Mouse (Mus musculus) frontal cortex, postnatal 25 days (tissue): ENCODE results near the gene Veph1.
"Not testable (repeated sequence)": the region's sequence is repeated elsewhere in the genome, so short reads cannot be mapped to it uniquely, and the experiment has no call there.

ENCODE experiments used
- DNase-seq, 2 experiments: peaks; one replicate each; pipeline ENCODE4 v3.0.0; 2022; ENCODE audit warnings: low spot score in 2 of 2

The Veph1 gene

DNA sequence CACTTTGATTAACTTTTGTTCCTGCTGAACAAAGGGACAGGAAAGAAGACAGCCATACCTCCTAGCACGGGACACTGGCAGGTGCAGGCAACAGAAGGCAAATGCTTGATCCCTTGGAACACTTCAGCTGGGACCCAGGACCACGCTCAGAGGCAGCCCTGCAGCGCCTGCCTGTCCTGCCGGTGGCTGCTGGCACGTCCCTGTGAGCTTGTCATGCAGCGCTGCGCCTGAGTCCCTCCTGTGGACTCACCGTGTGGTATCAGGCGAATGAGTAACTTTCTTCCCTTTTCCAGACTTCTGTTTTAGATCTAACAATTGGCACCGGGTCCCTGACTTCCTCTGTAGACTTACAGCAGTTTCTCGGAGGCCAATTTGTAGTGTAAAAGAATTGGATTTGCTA lies at the start of gene Veph1:
TSS of gene Veph1 (minus strand) at position 293 of the 400 bp plus-strand sequence.
- no peak for DNase-seq

DNA sequence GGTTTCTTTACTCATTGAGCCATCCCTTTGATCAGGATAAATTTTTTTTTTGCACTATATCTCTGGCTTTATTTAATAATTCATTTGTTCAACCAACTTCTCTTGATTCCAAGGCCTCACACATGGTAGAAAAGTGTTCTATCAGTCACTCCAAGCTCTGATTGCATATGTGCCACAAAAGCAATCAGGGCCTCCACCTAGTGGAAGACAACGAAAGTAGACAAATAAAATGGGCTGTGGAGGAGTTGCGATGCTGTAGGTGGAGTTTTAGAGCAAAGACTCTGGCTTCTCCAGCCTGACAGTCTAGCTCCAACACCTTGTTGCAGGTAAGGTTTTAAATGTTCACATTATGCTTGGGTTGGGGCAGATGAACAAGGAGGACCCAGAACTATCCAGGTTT lies 44.1 kb upstream of the Veph1 start:
- no peak for DNase-seq

DNA sequence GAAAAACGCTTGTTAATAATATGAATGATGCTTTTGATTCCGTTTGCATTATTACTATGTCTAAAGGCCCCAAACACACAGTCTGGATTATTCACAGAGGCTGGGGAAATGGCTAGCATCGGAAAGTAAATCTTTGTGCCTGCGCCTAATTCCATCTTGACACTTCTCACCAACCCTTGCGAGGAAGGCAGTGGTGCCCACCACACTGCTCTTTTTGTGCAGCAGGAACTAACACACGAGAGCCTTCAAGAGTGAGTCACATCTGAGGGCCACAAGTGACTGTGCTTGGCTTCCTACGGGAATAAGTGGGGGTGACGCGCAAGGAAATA lies 35.7 kb upstream of the Veph1 start:
- DNase-seq = no peak

DNA sequence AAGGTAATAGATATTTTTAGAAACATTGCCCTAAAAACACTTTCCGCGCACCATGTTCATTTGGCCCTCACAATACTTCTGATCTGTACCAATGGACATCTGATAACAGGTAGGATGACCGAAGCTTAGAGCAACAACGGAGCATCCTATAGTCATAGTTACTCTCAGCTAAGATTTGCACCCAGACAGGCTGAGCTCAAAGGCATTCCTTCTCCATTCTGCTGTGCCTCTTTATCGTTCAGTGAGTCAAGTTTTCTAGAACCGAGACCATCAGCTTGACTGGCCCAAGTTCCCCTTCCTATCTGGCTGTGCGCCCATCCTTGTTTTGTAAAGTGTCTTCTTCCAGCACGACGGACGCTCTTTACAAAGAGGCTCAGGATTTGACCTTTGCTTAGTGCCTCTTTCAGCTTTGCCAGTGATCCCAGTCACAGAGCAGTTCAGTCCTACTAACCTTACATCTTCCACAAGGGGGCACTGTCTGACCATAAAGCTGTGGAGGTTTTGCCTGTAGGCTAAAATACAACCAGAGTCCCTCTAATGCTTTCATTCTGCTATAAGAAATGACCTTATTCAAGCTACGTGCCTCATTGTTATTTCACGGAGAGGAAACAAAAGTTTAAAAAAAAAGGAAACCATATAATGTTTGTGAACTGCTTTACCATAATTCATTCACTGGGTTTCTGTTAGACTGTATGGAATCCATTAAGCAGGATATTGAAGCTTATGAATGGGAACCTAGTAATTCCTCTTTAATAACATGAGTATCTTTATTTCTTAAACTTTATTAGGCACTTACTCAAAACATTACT lies 35.2 kb upstream of the Veph1 start:
- peak; percentile 9 to 44 for DNase-seq

DNA sequence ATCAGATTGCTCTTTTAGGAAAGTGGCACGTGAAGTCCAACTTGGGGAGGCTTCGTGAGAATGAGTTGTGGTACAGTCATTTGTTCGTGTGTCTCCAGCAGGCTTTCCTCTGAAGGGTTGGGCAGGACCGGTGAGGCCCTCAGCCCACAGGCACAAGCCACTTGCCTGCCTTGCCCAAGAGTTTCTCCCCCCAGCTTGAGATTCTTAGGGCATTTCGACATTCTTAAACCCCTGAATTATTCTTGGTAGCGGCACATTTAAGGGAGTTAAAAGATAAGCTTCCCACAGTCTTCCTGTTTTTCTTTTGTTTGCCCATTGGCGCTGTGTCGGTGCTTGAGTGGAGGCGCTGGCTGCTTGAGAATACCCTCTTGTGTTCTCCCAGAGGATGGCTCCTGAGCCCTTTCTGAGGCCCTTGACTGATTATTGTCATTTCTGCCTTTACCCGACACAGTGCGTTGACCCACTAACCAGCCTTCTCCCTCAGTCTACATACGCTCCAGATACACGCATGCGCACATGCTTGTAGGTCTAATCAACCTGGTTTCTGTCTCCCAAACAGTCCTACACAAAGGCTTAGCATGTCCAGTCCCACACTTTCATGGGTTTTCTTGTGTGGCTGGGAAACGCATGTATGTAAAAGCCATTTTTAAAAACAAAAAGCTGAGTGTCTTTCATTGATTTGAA lies 34.4 kb upstream of the Veph1 start:
- DNase-seq = no peak

DNA sequence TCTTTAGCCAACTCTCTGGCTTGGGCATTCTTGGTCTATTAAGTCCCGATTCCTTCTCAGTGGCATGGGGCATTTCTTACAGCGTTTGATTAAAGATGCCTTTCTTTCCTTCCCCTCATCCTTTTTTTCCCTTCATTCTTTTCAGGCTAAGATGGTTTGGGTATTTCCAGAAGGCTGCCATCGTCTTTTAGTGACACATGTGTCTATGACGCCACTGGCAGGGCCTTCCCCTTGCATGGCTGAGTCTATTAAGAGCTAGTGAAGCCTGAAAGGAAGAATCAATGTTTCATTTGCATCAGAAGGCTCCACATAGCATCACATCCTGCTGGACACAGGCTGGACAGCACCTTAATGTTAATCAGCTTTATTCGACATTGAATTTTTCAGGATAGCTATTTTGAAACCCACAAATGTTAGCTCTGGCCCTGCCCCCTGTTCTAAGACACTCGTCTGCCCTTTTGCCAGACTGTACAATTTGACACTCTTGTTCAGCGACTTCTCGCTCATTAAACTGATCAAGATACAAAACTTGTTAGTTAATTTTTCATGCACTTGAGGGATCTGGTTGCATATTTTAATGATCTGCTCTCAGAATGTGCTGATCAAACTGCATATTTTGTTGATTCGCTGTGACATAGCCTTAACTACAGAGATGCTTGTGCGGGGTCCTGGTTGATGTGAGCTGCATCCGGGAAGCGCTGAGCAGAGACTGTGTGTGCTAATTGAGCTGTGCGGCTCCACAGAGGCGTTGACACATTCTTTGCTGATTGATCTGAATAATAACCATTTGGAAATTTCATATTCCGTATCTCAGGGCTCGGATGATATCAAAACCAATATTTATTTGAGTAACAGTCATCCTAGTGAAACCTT lies 29.6 kb upstream of the Veph1 start:
- no peak for DNase-seq

DNA sequence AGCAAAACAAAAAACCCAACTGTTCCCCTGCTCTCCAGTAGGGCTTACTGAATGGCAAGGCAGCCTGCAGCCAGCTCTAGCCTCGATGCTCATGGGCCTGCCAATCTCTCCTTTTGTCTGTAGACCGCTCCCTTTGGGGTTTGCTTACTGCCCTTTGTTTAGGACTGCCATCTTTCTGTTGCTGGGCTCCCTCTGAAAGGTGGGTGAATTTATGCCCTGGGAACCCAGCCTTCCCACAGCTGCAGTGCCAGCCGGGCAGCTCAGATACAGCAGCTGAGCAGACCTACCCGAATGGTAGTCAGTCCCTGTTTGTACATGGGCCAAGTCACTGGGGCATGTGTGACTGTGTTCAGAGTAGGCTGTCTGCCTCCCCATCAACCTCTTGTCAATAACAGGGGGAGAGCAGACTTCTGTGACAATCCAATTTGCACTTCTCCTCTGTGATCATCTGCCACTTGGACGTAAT lies 28.9 kb upstream of the Veph1 start:
- no peak for DNase-seq

DNA sequence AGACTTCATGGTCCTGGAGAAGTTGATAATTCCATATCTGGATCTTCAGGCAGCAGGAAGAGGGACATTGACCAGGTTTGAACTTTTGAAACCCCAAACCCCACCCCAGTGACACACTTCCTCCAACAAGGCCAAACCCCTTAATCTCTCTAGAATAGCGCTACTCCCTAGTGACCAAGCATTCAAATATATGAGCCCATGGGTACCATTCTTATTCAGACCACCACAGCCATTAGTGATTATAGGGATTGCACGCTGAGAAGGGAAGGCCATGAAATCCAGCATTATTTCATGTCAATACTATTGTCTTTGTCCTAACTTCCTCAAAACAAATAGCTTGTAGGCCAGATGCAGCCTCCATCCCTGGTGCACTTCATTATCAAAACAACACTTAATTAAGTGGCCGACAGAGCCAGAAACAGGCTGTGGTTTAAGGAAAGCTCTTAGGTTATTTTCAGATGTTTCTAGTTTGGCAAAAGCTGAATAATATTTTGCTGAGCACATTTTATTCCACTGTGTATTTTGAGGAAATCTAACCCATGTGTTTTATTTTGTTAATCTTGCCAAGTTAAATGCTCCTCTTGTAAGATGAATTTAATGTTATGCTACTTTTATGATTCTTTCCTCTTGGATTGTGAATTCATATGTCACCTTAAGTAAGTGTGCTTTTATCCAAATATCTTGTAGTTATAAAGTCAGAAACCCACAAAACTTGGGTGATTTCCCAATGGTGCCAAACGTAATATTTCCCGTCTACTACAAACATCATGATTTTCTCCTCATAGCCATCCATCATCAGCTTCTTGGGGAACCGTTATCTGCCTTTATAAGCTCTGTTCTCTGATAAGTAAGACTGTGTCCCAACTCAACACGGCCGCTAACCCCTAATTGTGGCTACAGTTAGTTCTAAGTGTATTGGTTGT lies 18.4 kb upstream of the Veph1 start:
- DNase-seq = no peak

DNA sequence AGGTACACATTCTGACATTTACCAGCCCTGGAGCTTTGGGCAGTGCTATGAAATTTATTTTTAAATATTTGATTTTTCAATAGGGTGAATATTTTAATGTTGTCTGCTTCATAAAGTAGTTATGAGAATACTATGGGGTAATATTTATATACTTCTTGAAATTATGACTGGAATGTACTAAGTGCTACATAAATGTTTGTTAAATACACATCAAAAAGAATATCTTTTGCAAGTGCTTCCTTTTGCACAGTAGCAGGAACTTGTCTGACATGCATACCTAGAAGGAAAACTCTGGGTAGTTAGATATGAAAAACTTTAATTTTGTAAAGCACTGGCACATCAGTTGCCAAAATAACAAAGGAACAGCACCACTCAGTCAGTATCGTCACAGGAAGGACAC lies 13.9 kb upstream of the Veph1 start:
- no peak for DNase-seq

DNA sequence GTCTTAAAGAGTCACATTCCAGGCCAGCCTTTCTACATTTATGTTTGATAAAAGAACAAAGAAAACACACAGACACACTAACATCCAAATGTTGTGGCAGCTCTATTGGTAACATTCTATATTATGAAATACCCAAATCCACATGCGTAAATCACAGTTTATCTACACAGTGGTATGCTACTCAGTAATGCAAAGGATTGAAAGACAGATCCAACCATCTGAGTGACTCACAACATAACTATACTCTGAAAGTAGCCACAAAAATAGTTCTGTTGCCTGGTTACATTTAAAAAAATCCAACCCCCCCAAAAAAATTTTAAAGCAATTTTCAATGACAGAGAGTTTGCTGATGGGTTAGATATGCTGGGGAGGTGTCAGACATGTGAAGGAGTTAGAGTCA lies 12.9 kb upstream of the Veph1 start:
- DNase-seq = no peak

DNA sequence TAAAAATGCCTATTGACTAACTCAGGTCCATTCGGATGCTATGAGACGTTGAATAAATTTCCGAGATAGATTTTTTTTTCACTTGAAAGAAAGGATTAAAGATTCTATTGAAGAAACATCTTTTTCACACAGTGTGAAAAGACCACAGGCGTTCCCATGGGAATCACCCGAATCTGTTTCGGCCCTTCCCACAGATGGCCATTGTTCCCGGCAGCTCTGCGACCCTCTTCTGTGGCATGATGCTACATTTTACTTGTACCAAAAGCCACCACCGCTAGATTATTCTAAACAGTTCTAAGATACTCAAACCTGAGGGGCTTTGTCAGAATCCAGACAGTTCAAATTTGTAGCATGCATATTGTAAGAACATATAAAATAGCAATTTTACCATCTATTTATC lies 1.4 kb downstream of the Veph1 start:
- DNase-seq = no peak

DNA sequence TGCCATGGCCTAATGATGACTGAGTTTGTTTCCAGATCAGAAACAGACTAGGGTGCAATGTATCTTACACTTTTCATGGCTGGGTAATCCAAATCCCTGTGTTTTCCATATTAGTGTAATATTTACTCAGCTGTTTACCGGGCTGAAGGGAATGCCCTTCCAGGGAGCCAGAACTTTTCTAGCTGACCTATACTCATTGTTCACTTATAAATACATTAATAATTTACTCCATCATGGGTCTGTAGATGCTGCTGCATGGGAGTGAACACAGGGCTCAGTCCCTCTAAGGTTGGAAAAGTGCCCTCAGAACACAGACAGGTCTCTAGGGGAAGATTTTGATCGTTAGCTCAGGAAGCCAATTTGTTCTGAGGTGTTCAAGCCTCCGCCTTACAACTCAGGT lies 1.9 kb downstream of the Veph1 start:
- no peak for DNase-seq

DNA sequence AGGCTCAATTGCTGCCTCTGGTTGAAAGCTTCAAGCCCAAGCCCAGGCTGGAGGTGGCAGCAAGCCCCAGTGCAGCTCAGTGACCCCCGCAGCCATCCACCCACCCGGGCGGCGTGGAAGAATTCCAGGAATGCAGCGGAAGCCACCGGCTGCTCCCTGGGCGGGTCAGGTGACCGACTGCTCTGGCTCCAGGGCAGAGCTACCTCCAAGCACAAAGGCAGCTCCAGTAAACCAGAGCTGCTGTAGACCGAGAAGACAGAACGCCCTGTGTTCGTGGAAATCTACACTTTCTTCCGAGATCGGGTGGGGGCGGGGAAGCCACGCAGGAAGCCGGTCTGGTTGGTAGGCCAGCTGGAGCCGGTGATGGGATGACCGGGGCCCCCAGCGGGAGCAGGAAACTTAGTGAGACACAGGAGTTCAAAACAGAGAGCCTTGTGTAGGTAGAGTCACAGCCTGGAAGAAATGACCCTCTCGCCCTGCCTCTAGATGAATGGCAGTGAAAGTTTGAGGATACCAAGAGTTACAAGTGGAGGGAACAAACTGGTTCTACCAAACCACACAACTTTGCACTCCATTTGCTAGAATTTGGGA lies 4.2 kb downstream of the Veph1 start:
- DNase-seq = no peak

DNA sequence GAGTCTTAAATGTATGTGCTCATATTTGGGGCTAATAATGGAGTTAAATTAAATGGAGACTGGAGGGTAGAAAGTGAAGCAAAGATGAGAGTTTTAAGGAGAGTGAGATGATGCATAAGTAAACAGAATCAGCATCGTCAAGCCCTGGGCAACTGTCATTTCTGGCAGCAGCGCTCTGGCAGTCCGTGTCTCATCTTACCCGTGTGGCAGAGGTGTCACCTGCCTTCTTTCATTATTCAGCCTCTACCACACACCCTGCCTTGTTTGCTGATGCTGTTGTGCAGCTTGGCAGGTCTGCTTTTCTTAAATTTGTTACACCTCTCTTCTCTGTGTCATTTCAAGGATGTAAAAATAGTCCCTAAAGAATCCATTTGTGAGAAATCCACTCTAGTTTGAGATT lies 33.4 kb downstream of the Veph1 start:
- no peak for DNase-seq

DNA sequence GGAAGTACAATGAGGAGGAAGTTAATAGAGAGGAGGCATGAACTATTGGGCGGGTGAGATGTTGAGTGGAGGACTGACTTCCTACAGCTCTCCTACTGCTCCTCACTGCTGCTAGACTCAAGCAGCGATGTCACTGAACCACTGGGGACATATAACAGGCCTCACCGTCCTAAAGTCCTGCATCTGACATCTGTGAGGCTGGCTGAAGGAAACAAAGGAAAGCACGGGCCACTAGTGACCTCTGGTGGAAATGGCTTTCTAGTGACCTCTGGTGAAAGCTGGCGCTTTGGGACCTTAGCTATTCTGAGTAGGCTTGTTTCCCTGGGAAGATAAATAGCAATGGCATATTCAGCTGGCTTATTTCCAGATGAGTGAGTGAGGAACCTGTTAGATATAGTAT lies 34.3 kb downstream of the Veph1 start:
- DNase-seq = no peak

DNA sequence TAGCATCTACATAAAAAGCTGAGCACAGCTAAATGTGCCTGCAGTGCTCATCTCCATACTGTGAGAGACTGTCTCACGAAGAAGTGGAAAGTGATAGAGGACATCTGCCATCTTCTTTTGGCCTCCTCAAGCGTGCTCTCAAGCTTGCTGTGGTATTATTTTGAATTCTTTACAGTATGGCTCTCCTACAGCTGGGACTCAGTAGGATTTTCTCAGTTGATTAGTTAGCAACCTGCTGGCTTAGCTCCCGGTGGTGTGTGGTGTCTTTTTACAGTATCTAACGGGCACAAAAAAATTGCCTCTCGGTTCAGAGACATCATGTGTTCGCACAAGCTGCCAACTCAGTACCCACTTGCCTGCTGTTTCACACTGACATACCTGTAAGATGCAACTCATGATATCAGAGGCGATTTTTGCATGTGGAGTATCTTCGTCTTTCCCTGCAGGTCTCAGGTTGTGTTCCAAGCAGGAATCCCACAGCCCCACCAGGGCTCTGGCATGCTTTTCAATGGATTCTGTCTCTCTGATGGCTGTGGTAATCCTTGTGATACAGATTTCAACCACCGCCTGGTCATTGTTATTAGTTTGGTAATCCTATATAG lies 42.0 kb downstream of the Veph1 start:
- no peak for DNase-seq

DNA sequence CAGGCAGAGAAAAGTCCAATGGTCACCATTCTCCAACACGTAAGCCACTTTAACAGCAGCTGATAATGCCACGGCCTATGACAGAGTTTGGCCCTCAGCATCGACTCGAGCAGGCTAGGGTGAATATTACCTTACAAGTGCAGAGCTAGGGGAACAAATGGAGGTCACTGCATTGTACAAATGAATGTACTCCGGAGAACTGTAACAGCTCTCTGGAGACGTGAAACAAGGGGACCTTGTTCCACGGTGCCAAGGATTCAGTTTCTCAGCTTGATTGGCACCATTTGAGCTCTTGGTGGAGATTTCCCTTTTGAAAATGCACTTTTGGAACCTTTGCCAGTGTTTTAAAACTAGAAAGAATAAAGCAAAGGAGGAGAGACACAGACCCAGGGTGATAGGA lies 44.8 kb downstream of the Veph1 start:
- DNase-seq = no peak

DNA sequence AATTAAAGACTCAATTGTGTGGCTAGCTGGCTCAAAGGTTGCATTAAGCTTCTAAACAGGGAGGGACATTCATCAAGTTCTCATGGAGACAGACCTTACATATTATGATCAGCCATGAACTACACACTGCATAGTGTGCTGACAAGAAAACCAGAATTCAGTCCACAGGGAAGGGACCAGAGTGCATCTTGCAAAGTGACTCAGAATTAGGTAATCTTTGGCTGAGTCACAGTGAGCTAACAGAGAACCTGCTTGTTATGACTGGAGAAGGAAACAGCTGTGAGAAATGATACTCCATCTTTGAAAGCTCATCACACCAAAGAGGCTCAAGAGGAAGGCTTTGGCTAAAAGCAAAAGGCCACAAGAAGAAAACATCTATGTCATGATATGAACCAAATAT lies 56.2 kb downstream of the Veph1 start:
- DNase-seq = no peak

DNA sequence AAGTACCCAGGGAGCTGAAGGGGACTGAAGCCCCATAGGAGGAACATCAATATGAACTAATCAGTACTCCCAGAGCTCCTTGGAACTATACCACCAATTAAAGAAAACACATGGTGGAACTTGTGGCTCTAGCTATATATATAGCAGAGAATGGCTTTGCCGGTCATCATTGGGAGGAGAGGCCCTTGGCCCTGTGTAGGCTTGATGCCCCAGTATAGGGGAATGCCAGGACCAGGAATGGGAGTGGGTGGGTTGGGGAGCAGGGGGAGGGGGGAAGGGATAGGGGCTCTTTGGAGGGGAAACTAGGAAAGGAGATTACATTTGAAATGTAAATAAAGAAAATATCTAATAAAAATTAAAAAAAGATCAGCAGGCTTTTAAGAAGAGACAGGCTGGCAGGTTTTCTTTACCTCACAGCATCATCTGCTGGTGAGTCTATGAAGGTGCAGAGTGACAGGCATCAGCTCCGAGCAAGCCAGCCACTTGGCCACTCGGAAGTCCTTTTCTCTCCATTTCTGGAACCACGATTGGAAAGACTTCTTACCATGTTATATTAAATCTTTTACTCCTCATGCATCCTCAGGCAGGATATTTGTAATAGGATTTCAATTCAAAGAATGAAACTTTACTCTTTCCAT lies 60.3 kb downstream of the Veph1 start:
- not testable (repeated sequence) for DNase-seq

DNA sequence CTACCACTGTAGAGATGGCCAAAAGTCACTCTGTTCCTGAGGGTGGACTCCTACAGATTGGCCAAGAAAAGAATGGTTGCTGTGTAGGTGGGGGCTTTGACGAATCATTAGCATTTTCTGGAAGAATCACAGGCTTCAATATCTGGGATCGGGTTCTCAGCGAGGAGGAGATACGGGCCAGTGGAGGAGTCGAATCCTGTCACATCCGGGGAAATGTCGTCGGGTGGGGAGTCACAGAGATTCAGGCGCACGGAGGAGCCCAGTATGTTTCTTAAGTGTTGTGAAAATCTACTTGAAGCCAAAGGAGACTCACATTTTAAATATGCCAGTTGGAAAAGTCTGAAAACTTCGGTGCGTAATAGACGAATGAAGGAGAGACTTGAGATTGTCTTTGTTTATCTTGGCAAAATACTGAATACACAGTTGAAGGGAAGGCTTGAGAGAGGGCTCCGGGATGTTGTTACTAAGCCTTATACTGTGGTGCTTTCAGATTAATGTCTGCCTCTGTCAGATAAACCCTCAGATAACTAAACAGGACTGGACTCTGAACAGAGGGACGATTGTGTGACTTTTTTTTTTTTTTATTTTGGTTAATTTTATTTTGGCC lies 71.6 kb downstream of the Veph1 start:
- DNase-seq = no peak
